Mouse (Mus musculus): Measurements from ENCODE around the gene Prkab1.

The Prkab1 gene

DNA sequence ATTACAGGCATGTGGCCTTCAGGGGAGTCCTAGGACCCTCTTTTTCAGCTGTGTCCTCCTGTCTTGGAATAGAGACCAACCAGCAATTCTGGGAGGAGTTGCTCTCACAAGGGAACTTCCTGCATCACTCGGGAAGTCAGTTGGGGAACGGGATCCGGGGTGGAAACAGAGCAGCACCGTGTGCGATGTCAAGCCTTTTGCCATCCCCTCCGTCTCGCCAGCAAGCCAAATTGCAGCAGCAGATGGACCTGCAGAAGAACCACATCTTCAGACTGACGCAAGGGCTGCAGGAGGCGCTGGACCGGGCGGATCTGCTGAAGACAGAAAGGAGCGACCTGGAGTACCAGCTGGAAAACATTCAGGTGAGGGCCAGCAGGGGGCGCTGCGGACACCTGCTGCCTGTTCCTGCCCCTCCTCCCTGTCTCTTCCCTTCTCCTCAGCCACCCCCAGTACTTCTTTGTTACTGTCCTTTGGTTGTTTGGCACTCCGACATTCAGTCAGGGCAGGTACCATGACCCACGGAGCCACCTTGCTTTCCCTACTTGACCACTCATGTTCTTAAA, 45.1 kb downstream of the Prkab1 start:
- DNase-seq (ENCODE audit: low spot score): peak; percentile 28

GRCm38 (mm10) chr5:115978255-115978654, 46.1 kb downstream of the Prkab1 start:
- DNase-seq (ENCODE audit: low spot score): peak; percentile 17

- peak; percentile 9 for DNase-seq (ENCODE audit: low spot score)
Measured at GRCm38 (mm10) chr5:115977757-115978156, 46.6 kb downstream of the Prkab1 start.

DNA sequence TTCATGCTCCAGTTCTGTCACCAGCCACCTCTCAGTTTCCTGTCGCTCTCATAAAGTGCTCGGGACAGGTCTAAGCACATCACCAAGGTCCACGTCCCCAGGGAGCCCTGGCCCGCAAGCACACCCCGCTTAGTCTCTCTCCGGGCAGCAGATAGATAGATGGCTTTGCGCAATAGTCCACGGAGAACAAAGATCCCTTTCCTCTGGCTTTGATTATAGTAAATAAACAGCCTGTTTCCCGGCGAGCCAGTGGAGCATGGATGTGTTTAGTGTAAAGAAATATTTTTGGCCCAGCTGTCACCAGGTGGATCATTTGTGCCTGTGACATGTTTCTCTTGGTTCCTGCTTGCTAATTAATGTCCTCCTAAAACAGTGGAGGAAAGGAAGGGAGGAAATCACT, 47.0 kb downstream of the Prkab1 start:
- no peak for DNase-seq (ENCODE audit: low spot score)

- no peak for DNase-seq (ENCODE audit: low spot score)
Measured at GRCm38 (mm10) chr5:115976446-115976845, 47.9 kb downstream of the Prkab1 start.

- DNase-seq (ENCODE audit: low spot score): no peak
Measured at GRCm38 (mm10) chr5:115975672-115976071, 48.6 kb downstream of the Prkab1 start.

DNA sequence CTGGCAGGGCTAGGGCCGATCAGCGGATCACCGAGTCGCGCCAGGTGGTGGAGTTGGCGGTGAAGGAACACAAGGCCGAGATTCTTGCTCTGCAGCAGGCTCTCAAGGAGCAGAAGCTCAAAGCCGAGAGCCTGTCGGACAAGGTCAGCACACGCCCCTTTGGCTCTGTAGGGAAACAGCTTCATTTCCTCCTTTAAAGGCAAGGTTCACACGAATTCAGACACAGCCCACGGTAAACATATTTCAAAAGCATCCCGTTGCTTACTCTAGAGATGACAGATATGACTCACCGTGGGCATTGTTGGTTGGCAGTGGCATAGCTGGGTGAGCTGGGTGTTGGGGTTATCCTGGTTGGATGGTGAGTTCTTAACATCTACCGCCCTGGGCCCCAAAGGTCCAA, 53.1 kb downstream of the Prkab1 start:
- no peak for DNase-seq (ENCODE audit: low spot score)

All from embryo, embryonic 10 days (tissue).